Mouse (Mus musculus) adrenal gland, postnatal 4 days (tissue): Measurements from ENCODE around the gene Tac4. TPM values are rescaled to one million over a fixed set of nuclear protein-coding genes. Genes with fewer than 3 reads are reported as not detected.
A peak's percentile ranks its signal among the peaks of the same experiment; 100 is the strongest.

Experiments
- DNase-seq, 2 experiments: peaks; one replicate each; pipeline ENCODE4 v3.0.0; 2021 to 2022; ENCODE audit warnings: low spot score in 2 of 2, mixed read lengths in 2 of 2
- total RNA-seq, 2 experiments: library from RNA; stranded (reverse); gene quantifications; 2 replicates each; pipeline ENCODE4 v1.2.3; 2021

Gene Tac4
- total RNA-seq, 2 experiments from 2014 or later = 0.22 TPM; not detected in 1

- peak; percentile 91 to 96 for DNase-seq
Measured at GRCm38 (mm10) chr11:95259088-95259849, 2.1 kb upstream of the Tac4 start.

DNA sequence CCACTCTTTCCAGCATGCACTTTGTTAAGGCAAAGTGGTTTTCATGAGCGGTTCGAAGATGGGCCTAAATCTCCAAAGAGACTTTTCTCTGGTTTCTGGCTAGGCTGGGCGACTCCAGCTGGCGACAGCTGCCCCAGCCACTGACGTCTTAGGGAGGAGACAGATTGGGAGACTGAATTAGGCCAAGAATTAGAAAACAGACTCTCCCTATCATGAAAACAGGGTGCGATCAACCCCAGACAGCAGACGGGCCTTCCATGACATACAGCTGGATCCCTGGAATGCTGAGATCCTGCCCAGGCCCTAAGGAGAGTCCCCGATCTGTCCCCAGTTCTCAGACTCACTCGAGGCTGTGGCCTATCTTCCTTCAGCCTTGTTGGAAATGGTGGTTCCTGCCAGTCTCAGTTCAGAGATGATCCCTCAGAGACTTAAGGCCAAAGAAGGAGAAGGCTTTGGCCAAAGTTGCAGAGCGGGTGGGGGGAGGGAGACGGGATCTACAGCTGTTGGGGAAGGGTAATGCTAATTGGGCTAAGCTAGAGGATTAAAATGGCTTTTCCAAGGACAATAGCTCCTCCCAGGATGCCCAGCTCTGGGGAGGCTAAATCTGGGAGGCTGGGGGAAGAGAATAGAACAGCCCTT, 2.6 kb downstream of the Tac4 start:
- no peak for DNase-seq

DNA sequence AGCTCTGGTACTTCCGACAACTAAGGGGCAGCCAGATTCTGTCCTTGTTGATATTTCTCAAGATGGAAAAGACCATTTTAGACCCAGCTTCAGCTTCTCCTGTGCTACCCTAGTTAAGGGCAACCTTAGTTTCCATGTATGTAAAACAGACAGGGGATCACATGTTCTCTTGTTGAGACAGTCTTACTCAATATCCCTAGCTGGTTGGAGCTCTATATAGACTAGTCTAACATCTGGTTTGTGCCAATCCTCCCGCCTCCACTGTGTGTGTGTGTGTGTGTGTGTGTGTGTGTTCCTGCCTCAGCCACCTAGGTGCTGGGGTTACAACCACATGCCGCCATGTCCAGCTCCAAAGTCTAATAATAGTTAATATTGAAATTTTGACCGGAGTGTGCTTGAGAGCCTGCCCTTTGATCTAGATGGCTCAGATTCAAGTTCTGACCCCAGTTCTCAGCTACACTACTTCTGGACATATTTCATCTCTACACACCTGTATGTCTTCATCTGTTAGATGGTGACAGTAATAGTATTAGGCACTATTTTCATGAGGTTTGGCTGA, 3.2 kb downstream of the Tac4 start:
- no peak for DNase-seq

- no peak for DNase-seq
Measured at GRCm38 (mm10) chr11:95266540-95267245, 5.4 kb downstream of the Tac4 start.

DNA sequence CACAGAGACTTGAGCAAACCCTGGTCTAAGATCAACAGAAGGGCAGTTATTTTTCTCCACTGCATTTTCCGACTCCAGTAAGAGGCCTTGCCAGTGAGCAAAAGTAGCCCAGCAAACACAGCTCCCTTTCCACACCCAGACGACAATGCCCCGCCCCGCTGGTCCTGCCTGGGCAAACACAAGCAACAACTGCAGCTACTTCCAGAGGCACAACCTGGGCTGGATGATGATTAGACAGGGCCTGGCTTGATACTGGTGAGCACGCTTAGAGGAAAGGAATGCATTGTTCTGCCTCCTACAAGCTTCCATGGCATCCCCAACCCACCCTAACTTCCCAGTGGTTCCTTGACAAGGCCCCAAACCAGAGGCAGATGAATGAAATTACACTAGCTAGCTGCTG, 12.3 kb downstream of the Tac4 start:
- DNase-seq = no peak

GRCm38 (mm10) chr11:95274613-95275012, 13.3 kb downstream of the Tac4 start:
- DNase-seq = no peak

DNA sequence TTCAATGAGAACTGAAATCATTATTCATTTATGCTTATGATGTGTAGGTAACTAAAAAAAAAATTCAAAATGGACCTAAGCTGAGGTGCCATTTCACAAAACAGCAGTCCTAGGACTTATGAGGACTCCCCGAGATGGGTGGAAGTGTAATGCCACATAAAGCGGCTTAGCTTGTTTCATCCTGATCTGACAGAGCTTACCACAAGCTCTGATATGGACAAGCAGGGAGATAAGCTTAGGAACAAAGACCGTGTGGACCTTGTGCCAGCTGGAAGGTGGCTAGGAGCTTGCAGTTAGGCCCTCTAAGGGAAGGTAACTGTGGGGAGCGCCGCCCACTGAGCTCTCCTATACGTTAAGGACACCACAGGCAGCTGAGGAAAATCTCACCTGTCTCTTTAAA, 14.7 kb downstream of the Tac4 start:
- DNase-seq = no peak

- no peak for DNase-seq
Measured at GRCm38 (mm10) chr11:95279061-95279659, 17.8 kb downstream of the Tac4 start.

DNA sequence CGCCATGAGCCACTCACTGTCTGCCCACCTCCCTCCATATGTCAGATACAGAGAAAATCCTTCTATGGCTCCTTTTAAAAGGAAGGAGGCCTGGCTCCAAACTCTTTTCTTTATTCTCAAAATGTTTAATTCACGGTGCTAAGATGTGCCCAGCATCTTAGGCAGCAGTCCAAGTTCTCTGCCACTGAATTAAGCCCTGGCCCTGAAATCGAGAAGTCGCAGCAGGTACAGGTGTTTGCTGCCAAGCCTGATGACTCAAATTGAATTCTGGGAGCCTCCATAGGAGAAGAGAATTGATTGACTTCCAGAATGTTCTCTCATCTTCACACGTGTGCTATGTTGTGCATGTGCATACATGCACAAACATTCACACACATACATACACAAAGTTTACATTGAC, 21.0 kb downstream of the Tac4 start:
- DNase-seq = no peak

- no peak for DNase-seq
Measured at GRCm38 (mm10) chr11:95291998-95292397, 30.7 kb downstream of the Tac4 start.

DNA sequence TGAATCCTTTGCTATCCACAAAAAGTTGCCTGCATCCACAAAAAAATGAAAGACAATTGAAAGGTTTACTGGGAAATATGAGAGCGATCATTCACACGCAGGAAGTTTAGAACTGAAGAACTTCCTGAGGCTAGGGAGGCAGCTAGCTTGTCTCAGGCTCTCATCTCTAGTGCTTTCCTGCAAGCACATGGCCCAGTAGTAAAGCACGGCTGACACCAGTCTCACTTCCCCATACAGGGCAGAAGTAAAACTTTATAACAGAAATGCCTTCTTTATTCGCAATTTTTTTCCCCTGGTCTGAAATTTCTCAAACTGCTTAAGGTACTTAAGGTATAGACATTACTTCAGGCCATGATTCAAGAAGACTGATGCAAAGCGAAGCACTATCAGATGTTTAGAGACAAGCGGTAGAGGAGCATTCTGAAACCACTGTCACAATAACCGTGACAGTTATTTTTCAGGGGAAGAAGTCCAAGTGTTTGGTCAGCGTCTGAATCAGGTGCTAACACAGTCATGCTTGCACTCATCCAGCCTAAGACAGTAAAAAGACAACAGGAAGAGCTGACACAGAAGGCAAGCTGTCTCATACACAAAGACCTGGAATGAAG, 31.8 kb downstream of the Tac4 start:
- DNase-seq = no peak

GRCm38 (mm10) chr11:95295736-95296135, 34.4 kb downstream of the Tac4 start:
- DNase-seq = no peak

- DNase-seq = no peak
Measured at GRCm38 (mm10) chr11:95298146-95298545, 36.8 kb downstream of the Tac4 start.

- DNase-seq = no peak
Measured at GRCm38 (mm10) chr11:95299886-95300285, 38.6 kb downstream of the Tac4 start.

DNA sequence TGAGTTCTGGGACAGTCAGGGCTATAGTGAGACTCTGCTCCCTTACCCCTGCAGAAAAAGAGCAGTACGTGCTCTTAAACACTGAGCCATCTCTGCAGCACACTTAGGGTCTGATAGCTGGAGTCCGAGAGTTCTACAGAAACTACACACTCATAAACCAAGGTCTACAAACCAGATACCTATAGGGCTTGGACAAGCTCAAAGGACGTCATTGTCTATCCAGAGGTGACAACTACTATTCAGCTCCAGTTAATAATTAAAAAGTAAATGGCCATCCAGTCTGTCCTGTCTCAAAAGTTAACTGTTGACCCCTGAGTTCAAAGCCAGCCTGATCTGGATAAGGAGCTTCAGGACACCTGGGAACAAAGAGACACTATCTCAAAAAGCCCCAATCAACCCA, 40.4 kb downstream of the Tac4 start:
- DNase-seq = no peak

GRCm38 (mm10) chr11:95305600-95305999, 44.3 kb downstream of the Tac4 start:
- no peak for DNase-seq

- DNase-seq = no peak
Measured at GRCm38 (mm10) chr11:95307526-95307925, 46.2 kb downstream of the Tac4 start.

GRCm38 (mm10) chr11:95309510-95310006, 48.2 kb downstream of the Tac4 start:
- peak; percentile 84 to 94 for DNase-seq

- DNase-seq = peak; percentile 68 to 94
Measured at GRCm38 (mm10) chr11:95310007-95310647, 48.8 kb downstream of the Tac4 start, which contains the start of gene Kat7. Gene Kat7, minus strand, starts transcription at chr11:95310246.
